Mouse (Mus musculus): ENCODE measurements around the gene Vapa.
A peak's percentile ranks its signal among the peaks of the same experiment; 100 is the strongest.
"Not testable (repeated sequence)": the region's sequence is repeated elsewhere in the genome, so short reads cannot be mapped to it uniquely, and the experiment has no call there.

Vapa gene

GRCm38 (mm10) chr17:65563345-65563744 is 50.0 kb downstream of the Vapa start:
- DNase-seq (ENCODE audit: low spot score) = no peak

DNA sequence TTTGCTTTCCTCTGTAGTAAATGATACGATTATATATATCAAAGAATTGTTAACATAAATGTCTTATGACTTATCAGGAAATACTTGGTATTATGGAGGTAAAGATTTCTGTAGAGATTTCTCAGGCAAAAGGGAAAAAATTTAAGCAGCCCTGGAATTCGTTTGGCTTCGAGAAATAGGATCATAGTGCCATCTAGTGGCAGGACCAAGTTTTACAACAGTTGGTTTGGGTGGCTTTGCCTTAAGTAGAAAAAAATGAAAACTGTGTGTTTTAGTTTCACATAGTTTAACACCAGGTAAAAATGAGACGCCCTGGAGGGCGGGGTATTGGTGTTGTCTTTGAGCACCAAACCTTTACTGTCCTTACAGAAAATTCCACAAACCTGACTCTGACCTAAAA is 50.6 kb downstream of the Vapa start:
- peak; percentile 39 for DNase-seq (ENCODE audit: low spot score)

DNA sequence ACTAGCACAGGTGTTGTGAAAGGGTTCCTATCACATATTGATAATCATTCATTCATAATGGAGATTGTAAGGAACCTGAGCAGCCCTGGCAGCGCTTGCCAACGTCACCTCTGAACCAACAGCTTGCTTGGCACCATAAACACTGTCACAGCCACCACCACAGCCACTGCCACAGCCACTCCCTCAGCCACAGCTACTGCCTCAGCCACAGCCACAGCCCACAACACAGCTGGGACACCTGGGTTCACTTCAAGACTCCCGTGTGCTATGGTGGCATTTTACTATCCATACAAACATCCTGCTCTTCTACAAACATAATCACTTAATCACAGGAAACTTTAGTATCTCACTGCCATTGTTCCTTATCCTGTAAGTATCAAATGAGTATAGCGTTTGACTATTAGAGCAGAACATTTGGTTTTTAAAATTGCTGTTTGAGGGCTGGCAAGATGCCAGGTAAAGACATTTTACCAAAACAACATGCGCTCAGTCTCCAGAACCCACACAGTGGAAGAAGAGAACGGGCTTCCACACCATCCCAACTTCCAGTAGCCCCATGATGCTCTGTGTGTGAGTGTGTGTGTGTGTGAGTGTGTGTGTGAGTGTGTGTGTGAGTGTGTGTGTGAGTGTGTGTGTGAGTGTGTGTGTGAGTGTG is 51.9 kb downstream of the Vapa start:
- no peak for DNase-seq (ENCODE audit: low spot score)

DNA sequence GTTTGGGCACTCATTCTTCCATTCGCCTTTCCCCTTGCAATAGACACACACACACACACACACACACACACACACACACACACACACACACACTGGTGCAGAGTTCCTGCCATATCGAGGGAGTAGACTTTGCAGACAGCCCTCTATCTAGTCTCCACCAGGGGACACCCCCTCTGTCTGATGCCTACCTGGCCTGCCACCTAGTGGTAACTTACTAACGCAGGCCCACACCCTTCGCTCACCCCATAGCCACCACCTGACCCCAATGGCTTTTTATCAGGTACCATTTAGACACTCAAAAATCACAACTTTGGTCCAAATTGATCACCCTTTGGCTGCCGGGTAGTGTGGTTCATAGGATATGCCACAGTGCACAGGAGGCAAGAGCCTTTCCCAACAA is 54.1 kb downstream of the Vapa start:
- DNase-seq (ENCODE audit: low spot score) = no peak

- no peak for DNase-seq (ENCODE audit: low spot score)
Measured at GRCm38 (mm10) chr17:65558788-65559187, 54.6 kb downstream of the Vapa start.

- no peak for DNase-seq (ENCODE audit: low spot score)
Measured at GRCm38 (mm10) chr17:65558217-65558616, 55.1 kb downstream of the Vapa start.

DNA sequence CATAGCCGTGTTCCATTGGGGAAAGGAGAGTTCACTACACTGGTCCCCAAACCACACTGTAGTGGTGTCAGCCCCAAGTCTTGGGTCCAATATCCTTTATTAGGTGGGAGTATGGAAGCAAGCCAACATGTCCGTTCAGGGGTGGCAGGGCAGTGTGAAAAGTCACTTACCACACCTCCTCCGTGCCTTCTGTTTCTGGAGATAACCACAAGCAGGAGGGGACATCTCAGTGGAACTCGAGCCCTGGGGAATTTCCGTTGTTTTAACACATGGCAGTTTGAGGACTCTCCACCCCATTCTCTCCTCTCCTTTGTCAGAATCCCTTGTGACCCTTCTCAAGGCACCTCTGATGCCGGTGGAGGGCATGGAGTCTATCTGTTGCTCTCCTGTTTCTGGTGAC is 56.1 kb downstream of the Vapa start:
- DNase-seq (ENCODE audit: low spot score) = no peak

- DNase-seq (ENCODE audit: low spot score) = no peak
Measured at GRCm38 (mm10) chr17:65556798-65557197, 56.6 kb downstream of the Vapa start.

GRCm38 (mm10) chr17:65552426-65552997 is 60.8 kb downstream of the Vapa start:
- DNase-seq (ENCODE audit: low spot score) = no peak

DNA sequence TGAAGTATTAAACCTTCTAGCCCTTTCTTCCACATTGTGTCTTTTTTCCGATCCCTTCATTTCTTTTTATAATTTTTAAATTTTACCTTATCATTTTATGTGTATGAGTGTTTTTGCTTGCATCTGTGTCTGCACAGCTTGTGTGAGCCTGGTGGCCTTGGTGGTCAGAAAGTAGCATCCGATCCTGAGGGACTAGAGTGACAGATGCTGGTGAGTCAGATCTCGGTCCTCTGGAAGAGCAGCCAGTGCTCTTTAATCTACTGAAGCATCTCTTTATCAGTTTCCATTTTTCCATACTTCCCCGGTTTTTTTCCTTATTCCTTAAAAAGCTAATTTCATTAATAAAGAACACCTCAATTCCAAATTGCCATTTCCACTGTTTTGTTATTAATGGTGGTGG is 63.0 kb downstream of the Vapa start:
- DNase-seq (ENCODE audit: low spot score) = no peak

- DNase-seq (ENCODE audit: low spot score) = no peak
Measured at GRCm38 (mm10) chr17:65548698-65549365, 64.5 kb downstream of the Vapa start.

GRCm38 (mm10) chr17:65546221-65546620 is 67.1 kb downstream of the Vapa start:
- DNase-seq (ENCODE audit: low spot score) = not testable (repeated sequence)

GRCm38 (mm10) chr17:65540441-65541272 is 72.7 kb downstream of the Vapa start, which contains the start of gene Tmem232:
Gene Tmem232 (minus strand): TSS chr17:65540782.
- DNase-seq (ENCODE audit: low spot score) = no peak

DNA sequence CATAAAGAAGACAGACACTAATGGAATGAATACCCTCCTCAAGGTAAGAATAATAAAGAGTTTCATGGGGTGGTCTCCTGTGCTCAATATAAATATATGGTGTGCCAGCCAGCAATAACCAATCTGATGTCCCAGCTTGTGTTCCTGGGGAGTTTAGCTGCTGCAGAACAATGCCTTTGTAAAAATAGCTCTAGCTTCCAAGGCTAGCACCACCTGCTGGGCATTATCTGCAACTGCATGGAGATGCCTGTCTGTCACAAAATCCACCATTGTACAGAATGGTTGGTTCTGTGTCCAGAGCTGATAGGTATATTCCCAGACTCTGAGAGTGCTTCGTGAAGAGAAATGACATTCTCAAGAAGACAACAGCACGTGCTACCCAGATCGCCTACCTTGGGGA is 77.2 kb downstream of the Vapa start:
- no peak for DNase-seq (ENCODE audit: low spot score)

DNA sequence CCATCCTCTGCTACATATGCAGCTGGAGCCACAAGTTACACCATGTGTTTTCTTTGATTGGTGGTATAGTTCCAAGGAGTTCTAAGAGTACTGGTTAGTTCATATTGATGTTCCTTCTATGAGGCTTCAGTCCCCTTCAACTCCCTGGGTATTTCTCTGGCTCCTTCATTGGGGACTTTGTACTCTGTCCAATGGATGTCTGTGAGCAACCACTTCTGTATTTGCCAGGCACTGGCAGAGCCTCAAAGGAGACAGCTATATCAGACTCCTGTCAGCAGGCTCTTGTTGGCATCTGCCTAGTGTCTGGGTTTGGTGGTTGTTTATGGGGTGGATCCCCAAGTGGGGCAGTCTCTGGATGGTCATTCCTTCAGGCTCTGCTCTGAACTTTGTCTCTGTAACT is 81.0 kb downstream of the Vapa start:
- not testable (repeated sequence) for DNase-seq (ENCODE audit: low spot score)

All from ovary, postnatal 10 days (tissue).